In genomic region chr6:86058475-86058874, GRCm38 (mm10) we compare ENCODE assay signal across 15 mouse cellular contexts. TPM values are rescaled to one million over a fixed set of nuclear protein-coding genes. Genes with fewer than 3 reads are reported as not detected.
DNase-seq lines count a peak whose midpoint lies in the region; ATAC-seq lines count a peak whose summit lies in the region.
"Had no signal": no experiment of that assay in that cellular context is flagged by ENCODE, and none has a peak within 500 bp of the region (broad histone marks: within the 10 kb centered on the region; RNA-seq: fewer than 3 reads in every experiment).

No protein-coding gene starts in this region.

- H3K9me3 ChIP-seq in hindbrain, embryonic 13.5 days: no peaks in the 10 kb centered on the region
- no peaks in the 10 kb centered on the region for H3K9me3 ChIP-seq in midbrain, embryonic 16.5 days (replicated peaks; ENCODE audit: control insufficient read depth, low read length, poor library complexity, severe bottlenecking)
- no peaks in the 10 kb centered on the region for H3K9me3 ChIP-seq in heart, embryonic 11.5 days (replicated peaks; ENCODE audit: control insufficient read depth, low read length)
- H3K9me3 ChIP-seq in kidney, embryonic 16.5 days (ENCODE audit: low read length): no peaks in the 10 kb centered on the region
- H3K9me3 ChIP-seq: heart, embryonic 13.5 days; kidney, embryonic 15.5 days; limb, embryonic 13.5 days had no signal

- H3K9ac ChIP-seq in hindbrain, embryonic 13.5 days: no peak overlapping the region
- no peak overlapping the region for H3K9ac ChIP-seq in midbrain, embryonic 16.5 days (ENCODE audit: low read depth, low read length)
- H3K9ac ChIP-seq in heart, embryonic 11.5 days (ENCODE audit: low read depth, low read length): no peak overlapping the region
- H3K9ac ChIP-seq in kidney, embryonic 16.5 days (replicated peaks; ENCODE audit: low read length): no peak overlapping the region
- H3K9ac ChIP-seq: heart, embryonic 13.5 days; kidney, embryonic 15.5 days; limb, embryonic 13.5 days; liver, postnatal 0 days had no signal

- 0 out of 2 replicates have a peak overlapping the region, but pooled peaks have one; percentile 44 for H3K4me2 ChIP-seq in hindbrain, embryonic 13.5 days
- H3K4me2 ChIP-seq in midbrain, embryonic 16.5 days (ENCODE audit: low read length): no peak overlapping the region; the same call in 1 of the 2 replicates
- no peak overlapping the region for H3K4me2 ChIP-seq in heart, embryonic 11.5 days
- H3K4me2 ChIP-seq in kidney, embryonic 16.5 days (replicated peaks; ENCODE audit: low read depth, low read length): no peak overlapping the region
- H3K4me2 ChIP-seq: heart, embryonic 13.5 days; kidney, embryonic 15.5 days; limb, embryonic 13.5 days had no signal

- peak overlapping the region; percentile 93 for H3K27ac ChIP-seq in hindbrain, embryonic 13.5 days
- peak overlapping the region; percentile 91 for H3K27ac ChIP-seq in midbrain, embryonic 16.5 days (ENCODE audit: low read length)
- no peak overlapping the region for H3K27ac ChIP-seq in heart, embryonic 11.5 days (ENCODE audit: low read depth, low read length)
- no peak overlapping the region for H3K27ac ChIP-seq in kidney, embryonic 16.5 days (ENCODE audit: low read length)
- H3K27ac ChIP-seq: heart, embryonic 13.5 days; kidney, embryonic 15.5 days; limb, embryonic 13.5 days had no signal

- WGBS in hindbrain, embryonic 13.5 days: 2% methylated on average over 1 of the region's 1 CpGs
- 0% methylated on average over 1 of the region's 1 CpGs for WGBS in midbrain, embryonic 16.5 days
- WGBS in heart, embryonic 11.5 days (ENCODE audit: insufficient replicate concordance): 2% methylated on average over 1 of the region's 1 CpGs
- 0% methylated on average over 1 of the region's 1 CpGs for WGBS in kidney, embryonic 16.5 days

- H3K27me3 ChIP-seq in hindbrain, embryonic 13.5 days: no peaks in the 10 kb centered on the region
- H3K27me3 ChIP-seq in midbrain, embryonic 16.5 days (ENCODE audit: control insufficient read depth, insufficient read depth, low read depth, low read length): no peaks in the 10 kb centered on the region
- H3K27me3 ChIP-seq in heart, embryonic 11.5 days (ENCODE audit: control insufficient read depth, insufficient read depth, low read length): no peaks in the 10 kb centered on the region
- no peaks in the 10 kb centered on the region for H3K27me3 ChIP-seq in kidney, embryonic 16.5 days (ENCODE audit: insufficient read depth, low read length)
- H3K27me3 ChIP-seq: heart, embryonic 13.5 days; kidney, embryonic 15.5 days; limb, embryonic 13.5 days had no signal

- no peaks in the 10 kb centered on the region for H3K36me3 ChIP-seq in hindbrain, embryonic 13.5 days
- no peaks in the 10 kb centered on the region for H3K36me3 ChIP-seq in midbrain, embryonic 16.5 days (ENCODE audit: control insufficient read depth, insufficient read depth, low read length)
- H3K36me3 ChIP-seq in heart, embryonic 11.5 days (ENCODE audit: control insufficient read depth, insufficient read depth, low read length): no peaks in the 10 kb centered on the region
- H3K36me3 ChIP-seq in kidney, embryonic 16.5 days (ENCODE audit: insufficient read depth, low read length): no peaks in the 10 kb centered on the region
- H3K36me3 ChIP-seq: heart, embryonic 13.5 days; kidney, embryonic 15.5 days; limb, embryonic 13.5 days had no signal

- H3K4me3 ChIP-seq in hindbrain, embryonic 13.5 days: no peak overlapping the region
- no peak overlapping the region for H3K4me3 ChIP-seq in midbrain, embryonic 16.5 days (ENCODE audit: low read depth, low read length)
- no peak overlapping the region for H3K4me3 ChIP-seq in heart, embryonic 11.5 days (ENCODE audit: low read depth, low read length)
- no peak overlapping the region for H3K4me3 ChIP-seq in kidney, embryonic 16.5 days (ENCODE audit: low read length)
- H3K4me3 ChIP-seq: heart, embryonic 13.5 days; kidney, embryonic 15.5 days; limb, embryonic 13.5 days had no signal

- peak; percentile 57 for DNase-seq in embryo, embryonic 11 days
- DNase-seq in embryo, embryonic 9.5 days (ENCODE audit: extremely low spot score): no peak
- DNase-seq in NIH3T3 (ENCODE audit: low read depth): peak; percentile 20
- DNase-seq in adrenal gland, postnatal 10 days: no peak
- DNase-seq: gastrocnemius, postnatal 25 days; layer of hippocampus, adult 9-11 months; liver, postnatal 0 days had no signal

- ATAC-seq in hindbrain, embryonic 13.5 days (ENCODE audit: low FRiP score): no peak
- ATAC-seq in midbrain, embryonic 16.5 days: no peak
- ATAC-seq in heart, embryonic 11.5 days (replicated peaks; ENCODE audit: insufficient number of reproducible peaks, low FRiP score, low TSS enrichment): no peak
- ATAC-seq in kidney, embryonic 16.5 days (ENCODE audit: low FRiP score, low TSS enrichment): no peak
- ATAC-seq: inflammation-experienced regulatory T-cells, adult 6 months; liver, postnatal 0 days had no signal

- peaks cover 92% of the 10 kb centered on the region for H3K4me1 ChIP-seq in hindbrain, embryonic 13.5 days (replicated peaks)
- H3K4me1 ChIP-seq in midbrain, embryonic 16.5 days (ENCODE audit: control insufficient read depth, insufficient read depth, low read length): peaks cover 62% of the 10 kb centered on the region
- no peaks in the 10 kb centered on the region; the same call in 1 of the 2 replicates for H3K4me1 ChIP-seq in heart, embryonic 11.5 days (ENCODE audit: control insufficient read depth, insufficient read depth, low read length)
- H3K4me1 ChIP-seq in kidney, embryonic 16.5 days (ENCODE audit: insufficient read depth, low read length): no peaks in the 10 kb centered on the region
- H3K4me1 ChIP-seq: kidney, embryonic 15.5 days; limb, embryonic 13.5 days had no signal

RNA-seq across cellular contexts. Expression of gene Add2, which starts 30.0 kb away (rescaled TPM):
- polyA plus RNA-seq in hindbrain, embryonic 13.5 days (2015; fragmentation: Nextera tagmentation; extraction: Ambion mirVana): 173 and 185 TPM in 2 replicates
- polyA plus RNA-seq in midbrain, embryonic 16.5 days (2015; fragmentation: Nextera tagmentation; extraction: Ambion mirVana): 166 and 197 TPM in 2 replicates
- 11.9 and 16.4 TPM in 2 replicates for polyA plus RNA-seq in heart, embryonic 11.5 days (2014; fragmentation: Nextera tagmentation; extraction: Ambion mirVana)
- 5.0 and 6.0 TPM in 2 replicates for polyA plus RNA-seq in kidney, embryonic 16.5 days (2015; fragmentation: Nextera tagmentation; extraction: Ambion mirVana)
- total RNA-seq in adrenal gland, postnatal 10 days (2021): 10 to 100 TPM in 1 of 2 experiments, 1 to 10 TPM in 1; 5.3 to 11.8 TPM
- polyA plus RNA-seq: inflammation-experienced regulatory T-cells, adult 6 months had no signal

RNA-seq across cellular contexts. Expression of gene Figla, which starts 42.5 kb away (rescaled TPM):
- polyA plus RNA-seq in hindbrain, embryonic 13.5 days (2015; fragmentation: Nextera tagmentation; extraction: Ambion mirVana): not detected in 2 replicates
- polyA plus RNA-seq in midbrain, embryonic 16.5 days (2015; fragmentation: Nextera tagmentation; extraction: Ambion mirVana): not detected in 2 replicates
- polyA plus RNA-seq in heart, embryonic 11.5 days (2014; fragmentation: Nextera tagmentation; extraction: Ambion mirVana): not detected in 2 replicates
- not detected in 2 replicates for polyA plus RNA-seq in kidney, embryonic 16.5 days (2015; fragmentation: Nextera tagmentation; extraction: Ambion mirVana)
- total RNA-seq in adrenal gland, postnatal 10 days (2021): not detected
- total RNA-seq: gastrocnemius, postnatal 25 days had no signal
- polyA plus RNA-seq: heart, embryonic 13.5 days; inflammation-experienced regulatory T-cells, adult 6 months; kidney, embryonic 15.5 days; limb, embryonic 13.5 days; liver, postnatal 0 days had no signal

Comparison
In these comparisons a context has a peak if more than half of its experiments do, and no peak if none do; other contexts are left out.
1. DNase-seq: peak in embryo, embryonic 11 days (single experiment) and NIH3T3 (single experiment); none in embryo, embryonic 9.5 days (single experiment) and adrenal gland, postnatal 10 days (single experiment).
2. H3K27ac ChIP-seq: peak in hindbrain, embryonic 13.5 days (single experiment) and midbrain, embryonic 16.5 days (single experiment); none in heart, embryonic 11.5 days (single experiment) and kidney, embryonic 16.5 days (single experiment).